Mouse (Mus musculus) limb, embryonic 14.5 days (tissue): ENCODE data around the gene Bag5. TPM values are rescaled to one million over a fixed set of nuclear protein-coding genes. Genes with fewer than 3 reads are reported as not detected.

Experiments
- ATAC-seq: fragments of 200-750 bp; cut with Nextera tagmentation; 2 replicates; pipeline ENCODE4 v1.8.0; 2017; ENCODE audit warnings: low read depth, moderate number of reproducible peaks, moderate TSS enrichment; ENCODE audit not compliant: low FRiP score
- DNase-seq: peaks from one replicate; pipeline ENCODE4 v3.0.0-alpha.2; 2015; ENCODE audit warnings: low spot score
- H3K27ac ChIP-seq: fragments of 300-500 bp; sonication (generic); replicated peaks from 2 replicates; pipeline ENCODE4 v1.5.1; 2014; ENCODE audit warnings: low read depth, mild to moderate bottlenecking, low read length, moderate library complexity, mixed read lengths
- H3K27me3 ChIP-seq: fragments of 300-500 bp; sonication (generic); 2 replicates; pipeline ENCODE4 v1.6.1; 2014; ENCODE audit warnings: low read length, mixed read lengths; ENCODE audit not compliant: control insufficient read depth, insufficient read depth
- H3K36me3 ChIP-seq: fragments of 300-500 bp; sonication (generic); 2 replicates; pipeline ENCODE4 v1.6.1; 2014; ENCODE audit warnings: mild to moderate bottlenecking, low read length, moderate library complexity, mixed read lengths; ENCODE audit not compliant: control insufficient read depth, insufficient read depth
- H3K4me1 ChIP-seq: fragments of 300-500 bp; sonication (generic); 2 replicates; pipeline ENCODE4 v1.6.1; 2014; ENCODE audit warnings: antibody characterized with exemption, low read length, mixed read lengths; ENCODE audit not compliant: control insufficient read depth, insufficient read depth
- H3K4me2 ChIP-seq: fragments of 300-500 bp; sonication (generic); replicated peaks from 2 replicates; pipeline ENCODE4 v1.6.1; 2014; ENCODE audit warnings: low read depth, mild to moderate bottlenecking, low read length, moderate library complexity; ENCODE audit not compliant: severe bottlenecking
- H3K4me3 ChIP-seq: fragments of 300-500 bp; sonication (generic); replicated peaks from 2 replicates; pipeline ENCODE4 v1.5.1; 2014; ENCODE audit warnings: low read length
- H3K9ac ChIP-seq: fragments of 300-500 bp; sonication (generic); 2 replicates; pipeline ENCODE4 v1.6.1; 2014; ENCODE audit warnings: mild to moderate bottlenecking, low read depth, low read length, moderate library complexity; ENCODE audit not compliant: severe bottlenecking
- H3K9me3 ChIP-seq: fragments of 300-500 bp; sonication (generic); 2 replicates; pipeline ENCODE4 v1.6.1; 2016; ENCODE audit warnings: low read length; ENCODE audit not compliant: control insufficient read depth
- POLR2A ChIP-seq: fragments of 200-500 bp; IDR thresholded peaks from 2 replicates; pipeline ENCODE4 v1.8.0; 2012; ENCODE audit warnings: inconsistent platforms, mild to moderate bottlenecking, moderate library complexity, borderline replicate concordance; ENCODE audit not compliant: insufficient read depth, insufficient read length; ENCODE audit errors: extremely low read depth
- WGBS: fragments of 180-500 bp; shearing (Covaris S2); extraction: QIAGEN DNeasy Blood & Tissue Kit; methylation state at CpG from one replicate; pipeline ENCODE4 v1.1.7; 2014; 5-methylcytosine and 5-hydroxymethylcytosine counted together
- polyA plus RNA-seq, 2 experiments: library from polyadenylated mRNA; depleted of rRNA in 1 of 2; stranded (reverse) in 1 of 2; unstranded in 1 of 2; fragments of >200 nt; fragmentation: Nextera tagmentation in 1 of 2; extraction: Ambion mirVana in 1 of 2; gene quantifications; 2 replicates each; pipeline versions ENCODE4 v1.2.1 to v1.2.3; 2012 to 2014

Bag5 gene
- polyA plus RNA-seq, 2 experiments: 37.2 to 61.2 TPM

- no peak overlapping the region for H3K9ac ChIP-seq
- ATAC-seq (no peak), DNase-seq (no peak)
- H3K27me3 ChIP-seq: no peaks in the 10 kb centered on the region
- no peak overlapping the region for H3K4me2 ChIP-seq
- no peak overlapping the region for H3K27ac ChIP-seq
- H3K36me3 ChIP-seq: peaks cover 27% of the 10 kb centered on the region
- H3K9me3 ChIP-seq: no peaks in the 10 kb centered on the region
- H3K4me3 ChIP-seq: no peak overlapping the region
- no peak for TF ChIP-seq POLR2A
- 65% methylated on average over 15 of the region's 15 CpGs for WGBS
- peaks cover 2% of the 10 kb centered on the region for H3K4me1 ChIP-seq
Measured at GRCm38 (mm10) chr12:111705186-111705973, 7.7 kb downstream of the Bag5 start.

DNA sequence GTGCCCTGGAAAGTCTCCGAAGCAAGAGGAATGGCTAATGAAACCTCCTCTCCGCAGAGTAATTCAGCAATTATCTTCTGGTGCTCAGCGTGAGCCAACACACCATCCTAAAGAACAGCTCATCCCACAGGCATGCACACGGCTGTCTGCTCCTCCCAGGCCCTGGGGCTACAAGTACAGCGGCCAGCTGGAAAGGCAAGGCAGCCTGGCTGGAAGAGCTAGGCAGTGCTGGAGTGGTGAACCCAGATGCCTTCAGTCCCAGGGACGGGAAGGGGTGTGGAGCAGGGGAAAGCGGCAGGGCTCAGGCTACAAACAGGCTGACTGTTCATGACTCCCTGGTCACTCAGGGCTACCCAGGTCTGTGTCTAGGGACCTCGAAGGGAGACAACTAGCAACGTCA lies 8.4 kb downstream of the Bag5 start:
- Histone ChIP-seq H3K27ac (no peak overlapping the region), H3K9ac (no peak overlapping the region)
- peak; percentile 40 for DNase-seq

GRCm38 (mm10) chr12:111703301-111703700 lies 9.8 kb downstream of the Bag5 start:
- no peaks in the 10 kb centered on the region for H3K27me3 ChIP-seq
- no peak overlapping the region for H3K27ac ChIP-seq
- no peaks in the 10 kb centered on the region for H3K9me3 ChIP-seq
- H3K9ac ChIP-seq: no peak overlapping the region
- peaks cover 2% of the 10 kb centered on the region for H3K4me1 ChIP-seq
- TF ChIP-seq POLR2A: no peak
- H3K36me3 ChIP-seq: peaks cover 8% of the 10 kb centered on the region
- WGBS: 65% methylated on average over 3 of the region's 3 CpGs
- H3K4me2 ChIP-seq: no peak overlapping the region
- ATAC-seq (no peak), DNase-seq (no peak)
- H3K4me3 ChIP-seq: no peak overlapping the region

More for the DNA sequence above, 8.4 kb downstream of the Bag5 start:
- H3K9me3 ChIP-seq: no peaks in the 10 kb centered on the region
- H3K4me3 ChIP-seq: no peak overlapping the region
- 45% methylated on average over 9 of the region's 9 CpGs for WGBS
- peaks cover 19% of the 10 kb centered on the region for H3K36me3 ChIP-seq
- H3K4me2 ChIP-seq: no peak overlapping the region
- no peak for TF ChIP-seq POLR2A
- ATAC-seq: no peak
- H3K27me3 ChIP-seq: no peaks in the 10 kb centered on the region
- peaks cover 2% of the 10 kb centered on the region for H3K4me1 ChIP-seq

DNA sequence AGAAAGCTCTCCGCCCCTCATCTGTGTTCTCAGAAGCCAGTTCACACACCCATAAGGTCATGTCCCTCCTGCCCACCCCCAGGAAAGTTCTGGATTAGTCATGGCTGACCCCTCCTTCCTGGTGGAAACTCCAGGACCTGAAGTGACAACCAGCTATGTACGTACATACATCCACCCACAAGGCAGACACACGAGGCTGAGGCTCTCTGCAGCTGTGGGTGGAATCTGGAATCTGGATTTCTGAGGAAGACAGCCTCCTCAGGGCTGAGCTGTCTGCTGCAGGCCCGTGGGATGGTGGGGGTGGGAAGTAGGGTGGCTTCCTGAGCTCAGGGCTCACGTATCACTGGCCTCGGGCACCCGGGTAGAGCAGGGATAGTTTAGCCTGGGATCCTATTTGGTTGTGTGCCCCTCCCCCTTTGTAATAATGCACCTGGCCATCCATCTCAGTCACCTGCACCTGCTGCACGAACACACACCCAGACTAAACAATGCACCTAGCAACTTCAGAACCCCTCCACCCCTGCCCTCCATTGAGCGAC lies 12.1 kb downstream of the Bag5 start:
- Histone ChIP-seq H3K36me3 (no peaks in the 10 kb centered on the region), H3K27ac (no peak overlapping the region), H3K9me3 (no peaks in the 10 kb centered on the region), H3K4me1 (peaks cover 2% of the 10 kb centered on the region), H3K9ac (no peak overlapping the region), H3K4me2 (no peak overlapping the region), H3K4me3 (no peak overlapping the region), H3K27me3 (no peaks in the 10 kb centered on the region)
- WGBS: 55% methylated on average over 9 of the region's 9 CpGs
- no peak for DNase-seq
- ATAC-seq: no peak
- no peak for TF ChIP-seq POLR2A

DNA sequence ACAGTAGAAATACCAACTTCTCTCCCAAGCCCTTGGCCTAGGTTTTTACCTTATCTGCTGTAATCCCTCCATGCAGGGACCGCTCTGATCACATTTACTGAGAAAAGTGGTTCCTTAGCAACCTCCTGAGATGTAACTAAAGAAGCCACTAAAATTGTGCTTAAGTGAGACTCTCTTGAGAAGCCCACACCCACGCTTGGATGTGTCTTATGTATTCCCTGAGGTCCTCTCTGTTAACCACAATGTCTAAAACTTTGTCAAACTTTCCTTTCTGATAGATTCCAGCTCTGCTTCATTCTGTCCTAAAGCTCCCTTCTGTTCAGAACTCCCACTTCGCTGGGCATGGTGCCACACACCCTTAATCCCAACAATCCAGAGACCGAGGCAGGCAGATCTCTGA lies 13.5 kb downstream of the Bag5 start:
- H3K27ac ChIP-seq: no peak overlapping the region
- no peak overlapping the region for H3K4me2 ChIP-seq
- DNase-seq (no peak), ATAC-seq (no peak)
- 84% methylated on average over 4 of the region's 4 CpGs for WGBS
- H3K9ac ChIP-seq: no peak overlapping the region
- no peak overlapping the region for H3K4me3 ChIP-seq
- no peak for TF ChIP-seq POLR2A
- H3K36me3 ChIP-seq: no peaks in the 10 kb centered on the region
- peaks cover 6% of the 10 kb centered on the region for H3K4me1 ChIP-seq
- no peaks in the 10 kb centered on the region for H3K27me3 ChIP-seq
- no peaks in the 10 kb centered on the region for H3K9me3 ChIP-seq
